Mouse (Mus musculus) midbrain, embryonic 12.5 days (tissue): ENCODE data around the gene Olfr1387. TPM values are rescaled to one million over a fixed set of nuclear protein-coding genes. Genes with fewer than 3 reads are reported as not detected.

Experiments
- polyA plus RNA-seq: library from polyadenylated mRNA; unstranded; fragments of >200 nt; fragmentation: Nextera tagmentation; extraction: Ambion mirVana; gene quantifications from 2 replicates; pipeline ENCODE4 v1.2.1, GENCODE M21; 2016

Gene Olfr1387
- polyA plus RNA-seq, 1 experiment from 2014 or later = not detected

Other genes with a start within 250 kb of the Olfr1387 start
- gene Mgat1, start 211.2 kb upstream of the Olfr1387 start, polyA plus RNA-seq = 33.5 and 39.0 TPM in 2 replicates
- gene Olfr1393, start 177.0 kb upstream of the Olfr1387 start, polyA plus RNA-seq = 0.06 TPM in 1 of 2 replicates, not detected in the other
- 0.06 TPM in 1 of 2 replicates, not detected in the other for gene Olfr1392, start 170.1 kb upstream of the Olfr1387 start, polyA plus RNA-seq
- gene Olfr10, start 150.6 kb upstream of the Olfr1387 start, polyA plus RNA-seq = not detected in 2 replicates
- not detected in 2 replicates for gene Olfr1391, start 132.6 kb upstream of the Olfr1387 start, polyA plus RNA-seq
- not detected in 2 replicates for gene Olfr1390, start 120.2 kb upstream of the Olfr1387 start, polyA plus RNA-seq
- gene Olfr1389, start 32.3 kb upstream of the Olfr1387 start, polyA plus RNA-seq = not detected in 2 replicates
- 0.07 TPM in 1 of 2 replicates, not detected in the other for gene Olfr1388, start 18.7 kb upstream of the Olfr1387 start, polyA plus RNA-seq
- not detected in 2 replicates for gene Olfr1386, start 9.7 kb downstream of the Olfr1387 start, polyA plus RNA-seq
- not detected in 2 replicates for gene Olfr1385, start 33.7 kb downstream of the Olfr1387 start, polyA plus RNA-seq
- not detected in 2 replicates for gene Olfr1384, start 51.4 kb downstream of the Olfr1387 start, polyA plus RNA-seq
- gene Olfr1383, start 64.3 kb downstream of the Olfr1387 start, polyA plus RNA-seq = not detected in 2 replicates
- gene Olfr1382, start 72.9 kb downstream of the Olfr1387 start, polyA plus RNA-seq = not detected in 2 replicates
- not detected in 2 replicates for gene Olfr1381, start 88.1 kb downstream of the Olfr1387 start, polyA plus RNA-seq
- gene Olfr1380, start 101.5 kb downstream of the Olfr1387 start, polyA plus RNA-seq = not detected in 2 replicates
- gene Flt4, start 153.9 kb downstream of the Olfr1387 start, polyA plus RNA-seq = 2.1 and 2.8 TPM in 2 replicates
- gene Scgb3a1, start 208.3 kb downstream of the Olfr1387 start, polyA plus RNA-seq = not detected in 2 replicates